Mouse (Mus musculus): ENCODE data around the gene Susd1. TPM values are rescaled to one million over a fixed set of nuclear protein-coding genes. Genes with fewer than 3 reads are reported as not detected.

Susd1 gene
- polyA plus RNA-seq, 1 experiment = 1.6 TPM

- H3K27me3 ChIP-seq (ENCODE audit: control insufficient read depth, insufficient read depth, low read length) = no peaks in the 10 kb centered on the region
- WGBS = 96% methylated on average over 2 of the region's 2 CpGs
Measured at GRCm38 (mm10) chr4:59350354-59350753, 88.1 kb downstream of the Susd1 start.

GRCm38 (mm10) chr4:59349425-59350185, 88.8 kb downstream of the Susd1 start:
- Histone ChIP-seq H3K27me3 (ENCODE audit: control insufficient read depth, insufficient read depth, low read length) (no peaks in the 10 kb centered on the region), H3K36me3 (ENCODE audit: control insufficient read depth, insufficient read depth, low read length) (no peaks in the 10 kb centered on the region), H3K4me3 (ENCODE audit: low read depth, low read length) (no peak overlapping the region), H3K4me1 (ENCODE audit: control insufficient read depth, insufficient read depth, insufficient read length, low read length) (no peaks in the 10 kb centered on the region), H3K27ac (ENCODE audit: insufficient read depth, low read depth, low read length) (no peak overlapping the region)
- 34% methylated on average over 7 of the region's 7 CpGs for WGBS
- TF ChIP-seq CTCF (IDR thresholded peaks at IDR 0.05; ENCODE audit: extremely low read depth, insufficient read length, insufficient replicate concordance, low read depth, low read length) (no peak), POLR2A (IDR thresholded peaks at IDR 0.05; ENCODE audit: low read depth, low read length) (no peak)

More at GRCm38 (mm10) chr4:59350354-59350753, 88.1 kb downstream of the Susd1 start:
- TF ChIP-seq CTCF (IDR thresholded peaks at IDR 0.05; ENCODE audit: extremely low read depth, insufficient read length, insufficient replicate concordance, low read depth, low read length) = no peak
- no peak for TF ChIP-seq POLR2A (IDR thresholded peaks at IDR 0.05; ENCODE audit: low read depth, low read length)
- Histone ChIP-seq H3K36me3 (ENCODE audit: control insufficient read depth, insufficient read depth, low read length) (no peaks in the 10 kb centered on the region), H3K4me1 (ENCODE audit: control insufficient read depth, insufficient read depth, insufficient read length, low read length) (no peaks in the 10 kb centered on the region), H3K4me3 (ENCODE audit: low read depth, low read length) (no peak overlapping the region), H3K27ac (ENCODE audit: insufficient read depth, low read depth, low read length) (no peak overlapping the region)

GRCm38 (mm10) chr4:59340714-59341113, 97.7 kb downstream of the Susd1 start:
- TF ChIP-seq POLR2A (IDR thresholded peaks at IDR 0.05; ENCODE audit: low read depth, low read length) (no peak), CTCF (IDR thresholded peaks at IDR 0.05; ENCODE audit: extremely low read depth, insufficient read length, insufficient replicate concordance, low read depth, low read length) (peak; percentile 95)
- Histone ChIP-seq H3K27ac (ENCODE audit: insufficient read depth, low read depth, low read length) (no peak overlapping the region), H3K36me3 (ENCODE audit: control insufficient read depth, insufficient read depth, low read length) (no peaks in the 10 kb centered on the region), H3K27me3 (ENCODE audit: control insufficient read depth, insufficient read depth, low read length) (no peaks in the 10 kb centered on the region), H3K4me1 (ENCODE audit: control insufficient read depth, insufficient read depth, insufficient read length, low read length) (no peaks in the 10 kb centered on the region), H3K4me3 (ENCODE audit: low read depth, low read length) (no peak overlapping the region)
- WGBS = 0% methylated on average over 3 of the region's 3 CpGs

- Histone ChIP-seq H3K36me3 (ENCODE audit: control insufficient read depth, insufficient read depth, low read length) (no peaks in the 10 kb centered on the region), H3K27me3 (ENCODE audit: control insufficient read depth, insufficient read depth, low read length) (no peaks in the 10 kb centered on the region), H3K4me1 (ENCODE audit: control insufficient read depth, insufficient read depth, insufficient read length, low read length) (no peaks in the 10 kb centered on the region), H3K27ac (ENCODE audit: insufficient read depth, low read depth, low read length) (0 out of 2 replicates have a peak overlapping the region, but pooled peaks have one; percentile 12), H3K4me3 (ENCODE audit: low read depth, low read length) (no peak overlapping the region)
- TF ChIP-seq CTCF (IDR thresholded peaks at IDR 0.05; ENCODE audit: extremely low read depth, insufficient read length, insufficient replicate concordance, low read depth, low read length) (no peak), POLR2A (IDR thresholded peaks at IDR 0.05; ENCODE audit: low read depth, low read length) (no peak)
- WGBS = 74% methylated on average over 5 of the region's 5 CpGs
Measured at GRCm38 (mm10) chr4:59340046-59340445, 98.4 kb downstream of the Susd1 start.

- Histone ChIP-seq H3K4me1 (ENCODE audit: control insufficient read depth, insufficient read depth, insufficient read length, low read length) (no peaks in the 10 kb centered on the region), H3K4me3 (ENCODE audit: low read depth, low read length) (no peak overlapping the region), H3K36me3 (ENCODE audit: control insufficient read depth, insufficient read depth, low read length) (no peaks in the 10 kb centered on the region), H3K27ac (ENCODE audit: insufficient read depth, low read depth, low read length) (no peak overlapping the region), H3K27me3 (ENCODE audit: control insufficient read depth, insufficient read depth, low read length) (no peaks in the 10 kb centered on the region)
- no peak for TF ChIP-seq POLR2A (IDR thresholded peaks at IDR 0.05; ENCODE audit: low read depth, low read length)
- TF ChIP-seq CTCF (IDR thresholded peaks at IDR 0.05; ENCODE audit: extremely low read depth, insufficient read length, insufficient replicate concordance, low read depth, low read length) = no peak
- 85% methylated on average over 8 of the region's 8 CpGs for WGBS
Measured at GRCm38 (mm10) chr4:59338896-59339535, 99.4 kb downstream of the Susd1 start.

GRCm38 (mm10) chr4:59337533-59337885, 100.9 kb downstream of the Susd1 start:
- WGBS = 89% methylated on average over 6 of the region's 6 CpGs
- H3K27me3 ChIP-seq (ENCODE audit: control insufficient read depth, insufficient read depth, low read length) = no peaks in the 10 kb centered on the region
- TF ChIP-seq POLR2A (IDR thresholded peaks at IDR 0.05; ENCODE audit: low read depth, low read length) (no peak), CTCF (IDR thresholded peaks at IDR 0.05; ENCODE audit: extremely low read depth, insufficient read length, insufficient replicate concordance, low read depth, low read length) (no peak)
- H3K4me3 ChIP-seq (ENCODE audit: low read depth, low read length) = no peak overlapping the region
- no peaks in the 10 kb centered on the region for H3K36me3 ChIP-seq (ENCODE audit: control insufficient read depth, insufficient read depth, low read length)
- H3K27ac ChIP-seq (ENCODE audit: insufficient read depth, low read depth, low read length) = peak overlapping the region; percentile 4; the same call in 1 of the 2 replicates
- H3K4me1 ChIP-seq (ENCODE audit: control insufficient read depth, insufficient read depth, insufficient read length, low read length) = peaks cover 3% of the 10 kb centered on the region; the same call in 1 of the 2 replicates

- Histone ChIP-seq H3K27me3 (ENCODE audit: control insufficient read depth, insufficient read depth, low read length) (no peaks in the 10 kb centered on the region), H3K4me3 (ENCODE audit: low read depth, low read length) (no peak overlapping the region), H3K36me3 (ENCODE audit: control insufficient read depth, insufficient read depth, low read length) (no peaks in the 10 kb centered on the region), H3K27ac (ENCODE audit: insufficient read depth, low read depth, low read length) (peak overlapping the region; percentile 4; the same call in 1 of the 2 replicates), H3K4me1 (ENCODE audit: control insufficient read depth, insufficient read depth, insufficient read length, low read length) (peaks cover 7% of the 10 kb centered on the region; the same call in 1 of the 2 replicates)
- no peak for TF ChIP-seq CTCF (IDR thresholded peaks at IDR 0.05; ENCODE audit: extremely low read depth, insufficient read length, insufficient replicate concordance, low read depth, low read length)
- no peak for TF ChIP-seq POLR2A (IDR thresholded peaks at IDR 0.05; ENCODE audit: low read depth, low read length)
- 94% methylated on average over 11 of the region's 11 CpGs for WGBS
Measured at GRCm38 (mm10) chr4:59336846-59337532, 101.4 kb downstream of the Susd1 start.

Measured in small intestine, adult 2 months (tissue).